Mouse (Mus musculus): ENCODE measurements around the gene Cd55. TPM values are rescaled to one million over a fixed set of nuclear protein-coding genes. Genes with fewer than 3 reads are reported as not detected.
"Not testable (repeated sequence)": the region's sequence is repeated elsewhere in the genome, so short reads cannot be mapped to it uniquely, and the experiment has no call there.

The Cd55 gene
- total RNA-seq, 1 experiment from 2014 or later = 22.6 TPM

DNA sequence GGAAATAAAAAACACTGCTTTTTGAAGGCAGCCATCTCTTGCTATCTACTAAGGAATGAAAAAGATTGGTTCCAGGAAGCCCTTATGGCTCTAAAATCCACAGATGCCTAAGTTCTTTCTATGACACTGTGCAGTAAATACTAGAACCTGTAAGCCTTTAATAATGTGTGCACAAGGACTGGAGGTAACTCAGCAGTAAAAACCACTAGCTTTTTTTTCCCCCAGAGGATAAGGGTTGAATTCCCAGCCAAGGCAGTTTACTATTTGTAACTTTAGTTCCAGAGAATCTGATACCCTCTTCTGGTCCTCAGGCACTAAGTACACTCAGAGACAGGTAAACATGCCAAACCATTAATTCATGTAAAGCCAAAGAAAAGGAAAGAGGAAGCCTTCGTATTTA, 19.6 kb downstream of the Cd55 start:
- not testable (repeated sequence) for ATAC-seq (replicated peaks in 1 of 2; ENCODE audit: insufficient read depth in 1 of 2, low FRiP score in 2 of 2, low TSS enrichment in 1 of 2, low read depth in 1 of 2, poor library complexity in 2 of 2, severe bottlenecking in 2 of 2)

DNA sequence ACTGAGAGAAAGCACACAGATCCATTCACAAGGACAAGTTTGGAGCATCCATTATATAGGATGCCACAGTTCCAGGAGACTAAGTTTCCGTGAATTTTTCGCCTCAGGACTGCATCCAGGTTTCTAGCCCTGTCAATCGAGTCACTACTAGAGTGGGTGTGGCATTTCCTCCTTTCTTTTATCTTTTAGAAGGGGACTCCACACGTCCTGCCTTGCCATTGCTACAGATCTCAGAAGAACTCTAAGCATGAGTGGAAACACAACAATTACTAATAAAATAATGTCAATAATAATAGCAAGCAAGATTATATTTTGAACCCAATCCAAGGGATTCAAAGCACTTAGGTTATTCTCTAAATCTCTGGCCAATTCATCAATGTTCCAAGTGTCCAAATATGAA, 31.6 kb downstream of the Cd55 start:
- ATAC-seq (replicated peaks in 1 of 2; ENCODE audit: insufficient read depth in 1 of 2, low FRiP score in 2 of 2, low TSS enrichment in 1 of 2, low read depth in 1 of 2, poor library complexity in 2 of 2, severe bottlenecking in 2 of 2) = no peak

DNA sequence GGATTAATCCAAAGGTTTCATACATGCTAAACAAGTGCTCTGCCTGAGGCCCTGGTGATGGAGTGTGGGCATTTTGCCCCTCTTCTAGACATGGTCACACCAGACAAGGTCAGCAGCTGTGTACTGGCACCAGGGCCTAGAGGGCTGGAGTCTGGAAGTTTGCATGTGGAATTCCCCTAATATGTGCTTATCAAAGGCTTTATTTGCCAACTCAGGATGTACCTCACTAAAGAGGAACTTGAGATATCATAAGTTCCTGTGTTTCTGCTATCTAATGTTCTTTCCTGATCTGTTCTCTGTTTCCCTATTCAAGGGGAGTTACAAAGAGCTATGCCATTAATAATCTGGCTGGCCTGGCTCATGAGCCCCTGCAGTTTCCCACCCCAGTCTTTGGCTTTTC, 33.9 kb downstream of the Cd55 start:
- peak; percentile 25 to 27; a peak in 3 of 4 replicates for ATAC-seq (replicated peaks in 1 of 2; ENCODE audit: insufficient read depth in 1 of 2, low FRiP score in 2 of 2, low TSS enrichment in 1 of 2, low read depth in 1 of 2, poor library complexity in 2 of 2, severe bottlenecking in 2 of 2)

DNA sequence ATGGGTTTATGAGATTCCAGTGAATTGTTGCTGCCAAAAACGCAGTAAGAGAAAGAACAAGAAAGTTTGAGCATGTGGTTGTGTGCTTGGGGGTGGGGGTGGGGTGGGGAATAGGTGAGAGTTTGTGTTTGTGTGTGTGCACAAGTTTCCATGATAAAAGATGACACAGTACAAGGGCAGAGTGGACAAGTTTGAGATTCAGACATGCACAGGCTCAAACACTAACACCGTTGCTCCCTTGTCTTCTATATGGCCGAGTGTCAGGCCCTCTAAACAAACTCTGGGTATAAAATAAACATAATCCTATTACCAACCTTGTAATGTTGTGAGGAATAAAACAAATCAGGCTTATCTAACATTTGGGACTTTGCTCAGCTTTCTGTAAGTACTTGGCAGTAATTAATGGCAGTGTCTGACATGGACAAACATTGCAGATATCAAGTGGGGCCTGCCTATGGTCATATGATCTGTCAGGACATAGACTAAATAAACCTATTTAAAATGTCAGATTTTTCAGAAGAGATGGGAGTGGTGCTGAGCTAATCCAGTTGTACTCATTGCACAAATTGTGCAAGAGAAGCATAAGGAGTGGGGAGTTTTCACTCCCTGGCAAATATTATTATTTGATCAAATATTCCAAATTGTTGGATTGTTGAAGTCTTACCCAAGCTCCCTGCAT, 35.2 kb downstream of the Cd55 start:
- not testable (repeated sequence) for ATAC-seq (replicated peaks in 1 of 2; ENCODE audit: insufficient read depth in 1 of 2, low FRiP score in 2 of 2, low TSS enrichment in 1 of 2, low read depth in 1 of 2, poor library complexity in 2 of 2, severe bottlenecking in 2 of 2)

- ATAC-seq (replicated peaks in 1 of 2; ENCODE audit: insufficient read depth in 1 of 2, low FRiP score in 2 of 2, low TSS enrichment in 1 of 2, low read depth in 1 of 2, poor library complexity in 2 of 2, severe bottlenecking in 2 of 2) = no peak
Measured at GRCm38 (mm10) chr1:130422664-130423111, 39.9 kb downstream of the Cd55 start, which contains the start of gene Cd55b. Gene Cd55b, minus strand, starts transcription at chr1:130423009.

DNA sequence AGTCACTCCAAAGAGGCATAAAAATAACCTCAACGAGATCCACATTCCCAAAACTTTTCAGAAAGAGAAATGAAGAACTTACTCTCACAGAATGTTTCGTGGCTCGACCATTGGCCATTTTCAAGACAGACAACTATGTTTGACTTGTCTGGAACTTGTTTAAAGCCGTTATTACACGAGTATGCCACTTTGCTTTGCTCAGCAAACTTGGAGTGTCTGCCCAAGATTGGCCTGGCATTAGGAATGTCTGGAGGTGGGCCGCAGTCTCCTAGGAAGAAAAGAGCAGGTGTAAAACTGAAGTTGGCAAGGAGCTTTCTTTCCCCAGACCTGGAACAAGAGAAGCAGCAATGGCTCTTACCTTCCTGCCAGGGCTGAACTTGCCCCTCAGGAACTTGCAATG, 40.5 kb downstream of the Cd55 start:
- ATAC-seq (replicated peaks in 1 of 2; ENCODE audit: insufficient read depth in 1 of 2, low FRiP score in 2 of 2, low TSS enrichment in 1 of 2, low read depth in 1 of 2, poor library complexity in 2 of 2, severe bottlenecking in 2 of 2) = peak; percentile 17 to 27; a peak in 2 of 4 replicates

DNA sequence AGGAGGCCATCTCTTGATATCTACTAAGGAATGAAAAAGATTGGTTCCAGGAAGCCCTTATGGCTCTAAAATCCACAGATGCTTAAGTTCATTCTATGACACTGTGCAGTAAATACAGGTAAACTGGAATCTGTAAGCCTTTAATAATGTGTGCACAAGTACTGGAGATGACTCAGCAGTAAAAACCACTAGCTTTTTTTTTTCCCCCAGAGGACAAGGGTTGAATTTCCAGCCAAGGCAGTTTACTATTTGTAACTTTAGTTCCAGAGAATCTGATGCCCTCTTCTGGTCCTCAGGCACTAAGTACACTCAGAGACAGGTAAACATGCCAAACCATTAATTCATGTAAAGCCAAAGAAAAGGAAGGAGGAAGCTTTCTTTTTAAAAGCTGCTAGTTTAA, 65.4 kb downstream of the Cd55 start:
- peak; percentile 48 to 65; a peak in 3 of 4 replicates for ATAC-seq (replicated peaks in 1 of 2; ENCODE audit: insufficient read depth in 1 of 2, low FRiP score in 2 of 2, low TSS enrichment in 1 of 2, low read depth in 1 of 2, poor library complexity in 2 of 2, severe bottlenecking in 2 of 2)

Other genes with a start within 250 kb of the Cd55 start
- gene Cd55b, start 39.7 kb downstream of the Cd55 start, total RNA-seq (2017) = not detected in 2 replicates
- gene Zp3r, start 166.9 kb upstream of the Cd55 start, total RNA-seq (2017) = not detected in 2 replicates
- not detected in 2 replicates for gene C4bp, start 198.9 kb upstream of the Cd55 start, total RNA-seq (2017)

Measured in hematopoietic stem cell, adult 5-6 weeks (primary cell).